Mouse (Mus musculus) CH12.LX (cell line): ENCODE data around the gene Dhx36. TPM values are rescaled to one million over a fixed set of nuclear protein-coding genes. Genes with fewer than 3 reads are reported as not detected.

ENCODE experiments used
- DNase-seq: peaks from one replicate; pipeline ENCODE4 v3.0.0-alpha.2; 2013; ENCODE audit errors: extremely low read depth
- H3K27ac ChIP-seq: 2 replicates; pipeline ENCODE4 v1.5.1; 2012; ENCODE audit warnings: low read depth, mild to moderate bottlenecking, control low read depth, moderate library complexity; ENCODE audit not compliant: insufficient read depth
- H3K27me3 ChIP-seq: replicated peaks from 2 replicates; pipeline ENCODE3; 2012; ENCODE audit warnings: inconsistent platforms
- H3K36me3 ChIP-seq, 2 experiments: replicated peaks in 1 of 2; 2 replicates each; pipeline versions ENCODE3 to v1.6.1; 2012; ENCODE audit warnings: inconsistent platforms in 1 of 2, low read length in 1 of 2, mild to moderate bottlenecking in 1 of 2, mixed read lengths in 1 of 2, moderate library complexity in 1 of 2; ENCODE audit not compliant: control insufficient read depth in 1 of 2, insufficient read depth in 1 of 2
- H3K4me1 ChIP-seq, 2 experiments: 2 replicates each; pipeline ENCODE4 v1.6.1; 2012; ENCODE audit warnings: inconsistent platforms in 1 of 2, moderate library complexity in 1 of 2; ENCODE audit not compliant: insufficient read depth in 2 of 2, control insufficient read depth in 1 of 2
- H3K4me2 ChIP-seq: 2 replicates; pipeline ENCODE4 v1.6.1; 2012; ENCODE audit warnings: low read depth, mild to moderate bottlenecking, control low read depth; ENCODE audit not compliant: poor library complexity, insufficient read depth, severe bottlenecking
- H3K4me3 ChIP-seq, 3 experiments: fragments of 150-350 bp in 1 of 3; sonication (generic) in 1 of 3; replicated peaks in 1 of 3; 2 replicates each; pipeline versions ENCODE3 to v1.5.1; 2011 to 2012; ENCODE audit warnings: low read depth in 2 of 3, low read length in 2 of 3, mild to moderate bottlenecking in 2 of 3, moderate library complexity in 2 of 3, control low read depth in 1 of 3, improper control_type of control experiment in 1 of 3, inconsistent platforms in 1 of 3, mixed read lengths in 1 of 3; ENCODE audit not compliant: poor library complexity in 1 of 3
- H3K79me2 ChIP-seq: replicated peaks from 2 replicates; pipeline ENCODE4 v1.6.1; 2012; ENCODE audit warnings: mild to moderate bottlenecking, moderate library complexity; ENCODE audit not compliant: control insufficient read depth, poor library complexity, insufficient read depth, severe bottlenecking; ENCODE audit errors: extremely low read depth
- H3K9ac ChIP-seq: 2 replicates; pipeline ENCODE4 v1.6.1; 2012; ENCODE audit warnings: low read depth, mild to moderate bottlenecking, control low read depth, moderate library complexity; ENCODE audit not compliant: insufficient read depth
- H3K9me3 ChIP-seq: replicated peaks from 2 replicates; pipeline ENCODE3; 2012; ENCODE audit warnings: low read length, inconsistent platforms, mixed read lengths
- CHD2 ChIP-seq: IDR thresholded peaks from 2 replicates; pipeline ENCODE4 v1.6.1; 2011; ENCODE audit warnings: low read length, improper control_type of control experiment
- E2F4 ChIP-seq: IDR thresholded peaks from 2 replicates; pipeline ENCODE4 v1.6.1; 2011; ENCODE audit warnings: low read depth, low read length, improper control_type of control experiment; ENCODE audit not compliant: insufficient replicate concordance
- ELF1 ChIP-seq: IDR thresholded peaks from 2 replicates; pipeline ENCODE4 v1.6.1; 2014; ENCODE audit warnings: low read depth, mild to moderate bottlenecking, inconsistent platforms, low read length, improper control_type of control experiment
- EP300 ChIP-seq: IDR thresholded peaks from 2 replicates; pipeline ENCODE4 v1.6.1; 2011; ENCODE audit warnings: low read length, improper control_type of control experiment
- HCFC1 ChIP-seq: IDR thresholded peaks from 2 replicates; pipeline ENCODE4 v1.6.1; 2012; ENCODE audit warnings: low read depth, mild to moderate bottlenecking, inconsistent platforms, low read length, improper control_type of control experiment
- IRF4 ChIP-seq: IDR thresholded peaks from 2 replicates; pipeline ENCODE4 v1.6.1; 2014; ENCODE audit warnings: low read depth, mild to moderate bottlenecking, inconsistent platforms, low read length, improper control_type of control experiment
- JUN ChIP-seq: IDR thresholded peaks from 2 replicates; pipeline ENCODE4 v1.6.1; 2011; ENCODE audit warnings: low read depth, mild to moderate bottlenecking, low read length, improper control_type of control experiment, moderate library complexity; ENCODE audit not compliant: insufficient read depth
- JUND ChIP-seq: conservative IDR thresholded peaks from 2 replicates; pipeline ENCODE4 v1.6.1; 2011; ENCODE audit warnings: low read depth, low read length, improper control_type of control experiment
- KAT2A ChIP-seq: IDR thresholded peaks from 2 replicates; pipeline ENCODE4 v1.6.1; 2012; ENCODE audit warnings: low read length, improper control_type of control experiment, inconsistent platforms; ENCODE audit not compliant: insufficient replicate concordance
- MAX ChIP-seq: IDR thresholded peaks from 2 replicates; pipeline ENCODE4 v1.6.1; 2011; ENCODE audit warnings: low read length, improper control_type of control experiment
- MAZ ChIP-seq: IDR thresholded peaks from 2 replicates; pipeline ENCODE4 v1.6.1; 2012; ENCODE audit warnings: low read depth, mild to moderate bottlenecking, inconsistent platforms, low read length, improper control_type of control experiment, moderate library complexity
- MEF2A ChIP-seq: IDR thresholded peaks from 2 replicates; pipeline ENCODE4 v1.6.1; 2014; ENCODE audit warnings: low read depth, mild to moderate bottlenecking, inconsistent platforms, low read length, improper control_type of control experiment, borderline replicate concordance
- MXI1 ChIP-seq: IDR thresholded peaks from 2 replicates; pipeline ENCODE4 v1.6.1; 2011; ENCODE audit warnings: mild to moderate bottlenecking, low read depth, low read length, improper control_type of control experiment
- MYC ChIP-seq: IDR thresholded peaks from 2 replicates; pipeline ENCODE4 v1.6.1; 2011; ENCODE audit warnings: low read depth, mild to moderate bottlenecking, improper control_type of control experiment, low read length
- NELFE ChIP-seq: IDR thresholded peaks from 2 replicates; pipeline ENCODE4 v1.6.1; 2011; ENCODE audit warnings: low read depth, low read length, improper control_type of control experiment
- NRF1 ChIP-seq: IDR thresholded peaks from 2 replicates; pipeline ENCODE4 v1.6.1; 2014; ENCODE audit warnings: low read depth, mild to moderate bottlenecking, inconsistent platforms, low read length, improper control_type of control experiment, moderate library complexity
- PAX5 ChIP-seq: IDR thresholded peaks from 2 replicates; pipeline ENCODE4 v1.6.1; 2012; ENCODE audit warnings: low read length, inconsistent platforms, mixed read lengths
- POLR2A ChIP-seq: IDR thresholded peaks from 2 replicates; pipeline ENCODE4 v1.6.1; 2011; ENCODE audit warnings: low read depth, mild to moderate bottlenecking, improper control_type of control experiment, low read length
- POLR2AphosphoS2 ChIP-seq: IDR thresholded peaks from 2 replicates; pipeline ENCODE4 v1.6.1; 2011; ENCODE audit warnings: low read depth, low read length, improper control_type of control experiment
- RCOR1 ChIP-seq: conservative IDR thresholded peaks from 2 replicates; pipeline ENCODE4 v1.6.1; 2012; ENCODE audit warnings: low read depth, mild to moderate bottlenecking, inconsistent platforms, low read length, improper control_type of control experiment
- SIN3A ChIP-seq: IDR thresholded peaks from 2 replicates; pipeline ENCODE4 v1.6.1; 2012; ENCODE audit warnings: low read length, improper control_type of control experiment, inconsistent platforms
- SMC3 ChIP-seq: IDR thresholded peaks from 2 replicates; pipeline ENCODE4 v1.6.1; 2011; ENCODE audit warnings: low read depth, low read length, improper control_type of control experiment
- TBP ChIP-seq: conservative IDR thresholded peaks from 2 replicates; pipeline ENCODE4 v1.6.1; 2011; ENCODE audit warnings: low read depth, low read length, improper control_type of control experiment
- TCF12 ChIP-seq: IDR thresholded peaks from 2 replicates; pipeline ENCODE4 v1.6.1; 2014; ENCODE audit warnings: low read depth, mild to moderate bottlenecking, inconsistent platforms, low read length, improper control_type of control experiment
- USF2 ChIP-seq: conservative IDR thresholded peaks from 2 replicates; pipeline ENCODE4 v1.6.1; 2011; ENCODE audit warnings: low read depth, low read length, improper control_type of control experiment
- dilution Hi-C: fragments of 300-500 bp; cut with MboI; formaldehyde crosslinking; loops from 2 replicates; pipeline ENCODE4 v1.14.3; 2020; ENCODE audit warnings: low sequenced_read_pairs; ENCODE audit not compliant: extremely low pct_unique_long_range_greater_than_20kb, extremely low pct_ligation_motif_present
- in situ Hi-C: fragments of 300-500 bp; cut with MboI; formaldehyde crosslinking; loops from 3 replicates; pipeline ENCODE4 v1.14.3; 2019; ENCODE audit warnings: low sequenced_read_pairs, low pct_ligation_motif_present, low pct_unique_long_range_greater_than_20kb, mixed read lengths
- polyA plus RNA-seq: library from polyadenylated mRNA; unstranded; fragments of >175 nt; gene quantifications from 2 replicates; pipeline ENCODE4 v1.2.1, GENCODE M21; 2012; ENCODE audit warnings: low read depth; ENCODE audit not compliant: insufficient read length
- total RNA-seq, 2 experiments: library from RNA; depleted of rRNA; stranded (reverse); fragments of 300-350 nt in 1 of 2; fragments of >200 nt in 1 of 2; gene quantifications; 2 replicates each; pipeline ENCODE4 v1.2.3; 2012 to 2014

Dhx36 gene
- 29.7 and 29.8 TPM in 2 replicates for total RNA-seq (2012; rRNA removed)
- total RNA-seq (2014; rRNA removed): 66.3 and 71.7 TPM in 2 replicates
- 33.8 and 35.0 TPM in 2 replicates for polyA plus RNA-seq

DNA sequence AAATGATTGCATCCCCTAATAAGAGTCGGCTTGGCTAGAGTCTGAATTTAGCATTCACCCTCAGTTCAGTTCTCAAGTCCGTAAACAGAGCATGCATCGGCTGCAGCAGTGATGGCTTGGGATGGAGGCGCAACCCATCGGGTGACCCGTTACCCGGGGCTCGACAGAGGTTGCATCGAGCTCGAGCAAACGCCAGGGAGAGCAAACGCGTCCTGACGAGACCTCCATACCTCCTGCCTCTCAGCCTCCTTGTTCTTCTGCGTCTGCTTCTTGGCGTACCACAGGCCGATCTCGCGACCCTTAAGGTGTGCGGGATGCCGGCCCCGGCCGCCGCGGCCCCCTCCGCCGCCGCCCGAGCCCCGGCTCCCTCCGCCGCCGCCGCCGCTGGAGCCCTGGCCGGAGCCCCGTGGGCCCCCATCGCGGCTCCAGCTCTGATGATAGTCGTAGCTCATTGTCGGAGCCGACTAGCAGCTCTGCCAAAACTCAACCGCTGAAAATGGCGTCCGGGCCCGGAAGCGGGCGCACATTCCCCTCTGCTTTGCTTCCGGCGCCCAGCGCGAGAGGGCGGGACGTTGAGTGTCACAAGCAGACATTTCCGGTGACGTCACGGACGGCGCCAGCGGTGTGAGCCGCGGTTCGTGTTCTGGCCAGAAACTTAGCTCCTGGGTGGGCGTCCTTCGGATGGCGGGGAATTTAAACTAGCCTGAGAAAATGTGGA, at the start of gene Dhx36:
Gene Dhx36, minus strand, starts transcription at position 517 of the 718 bp plus-strand sequence.
- H3K4me1 ChIP-seq: peaks cover 0 to 6% of the 10 kb centered on the region in 2 experiments; a peak in 1 of 4 replicates
- peak within 1 kb of the TSS; percentile 72 for H3K9ac ChIP-seq
- peak; percentile 95 for DNase-seq
- dilution Hi-C loops: no loop called here
- H3K4me2 ChIP-seq: peak within 1 kb of the TSS; percentile 98
- in situ Hi-C loops: no loop called here
- H3K27ac ChIP-seq: peak within 1 kb of the TSS; percentile 34; the same call in 1 of the 2 replicates
- no peaks in the 10 kb centered on the region for H3K9me3 ChIP-seq
- H3K36me3 ChIP-seq: peaks cover 0 to 7% of the 10 kb centered on the region in 2 experiments
- no peaks in the 10 kb centered on the region for H3K27me3 ChIP-seq
- TF ChIP-seq NRF1: peak; percentile 34; the same call in 1 of the 2 replicates
- TF ChIP-seq TCF12: peak; percentile 85
- TF ChIP-seq JUN: peak; percentile 28; the same call in 1 of the 2 replicates
- peak; percentile 86 for TF ChIP-seq HCFC1
- no peak for TF ChIP-seq EP300
- TF ChIP-seq E2F4: peak; percentile 92
- TF ChIP-seq USF2: no peak
- peak; percentile 81; the same call in 1 of the 2 replicates for TF ChIP-seq KAT2A
- TF ChIP-seq PAX5: no peak
- peak; percentile 84; the same call in 1 of the 2 replicates for TF ChIP-seq NELFE
- TF ChIP-seq SIN3A: peak; percentile 86
- TF ChIP-seq POLR2A: peak; percentile 83
- TF ChIP-seq RCOR1: no peak
- peak; percentile 68 for TF ChIP-seq MXI1
- peak; percentile 57; the same call in 1 of the 2 replicates for TF ChIP-seq POLR2AphosphoS2
- peak; percentile 46; the same call in 1 of the 2 replicates for TF ChIP-seq CHD2
- TF ChIP-seq SMC3: no peak
- TF ChIP-seq MEF2A: peak; percentile 53
- no peak for TF ChIP-seq MAZ
- peak; percentile 49; the same call in 1 of the 2 replicates for TF ChIP-seq MYC
- no peak for TF ChIP-seq MAX
- peak; percentile 91 for TF ChIP-seq ELF1
- TF ChIP-seq TBP: peak; percentile 51; the same call in 1 of the 2 replicates
- TF ChIP-seq JUND: no peak
- TF ChIP-seq IRF4: peak; percentile 44; the same call in 1 of the 2 replicates
- peaks cover 20% of the 10 kb centered on the region for H3K79me2 ChIP-seq
- H3K4me3 ChIP-seq: peak within 1 kb of the TSS; percentile 82 to 100 (median 86)
